ENCODE assay signal across 25 mouse cellular contexts in the genomic region with DNA sequence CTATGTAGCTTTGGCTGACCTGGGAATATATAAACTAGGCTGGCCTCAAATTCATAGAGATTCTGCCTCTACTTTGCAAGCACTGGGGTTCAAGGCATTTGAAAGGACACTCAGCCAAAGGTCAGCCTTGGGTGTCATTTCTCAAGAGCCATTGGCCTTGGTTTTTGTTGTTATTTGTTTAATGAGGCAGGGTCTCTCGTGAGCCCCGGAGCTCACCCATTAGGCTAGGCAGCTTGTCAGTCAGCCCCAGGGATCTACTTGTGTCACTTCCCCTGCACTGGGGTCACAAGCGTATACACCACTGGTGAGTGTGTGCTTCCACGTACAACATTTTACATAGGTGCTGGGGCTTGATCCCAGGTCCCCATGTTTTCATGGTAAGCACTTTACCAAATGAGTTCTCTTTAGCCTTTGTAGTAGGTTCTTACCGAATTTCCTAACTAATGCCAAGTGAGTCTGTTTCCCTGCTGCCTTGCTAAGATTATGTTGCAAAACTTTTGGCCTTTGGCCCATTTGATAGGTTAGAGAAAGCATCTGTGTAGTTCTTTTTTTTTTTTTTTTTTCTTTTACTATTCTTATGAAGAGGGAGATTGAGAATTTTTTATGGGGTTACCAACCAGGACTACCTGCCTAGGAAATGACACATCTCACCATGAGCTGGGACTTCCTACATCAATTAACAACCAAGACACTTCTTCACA. TPM values are rescaled to one million over a fixed set of nuclear protein-coding genes. Genes with fewer than 3 reads are reported as not detected.
A peak's percentile ranks its signal among the peaks of the same experiment; 100 is the strongest.
DNase-seq lines count a peak whose midpoint lies in the region; ATAC-seq and TF ChIP-seq lines count a peak whose summit lies in the region.
"Had no signal": no experiment of that assay in that cellular context is flagged by ENCODE, and none has a peak within 500 bp of the region (broad histone marks: within the 10 kb centered on the region; RNA-seq: fewer than 3 reads in every experiment).

No protein-coding gene starts in this region.

- no peak for TF ChIP-seq CTCF in heart, adult 2 months (IDR thresholded peaks at IDR 0.05)

- WGBS in heart, embryonic 13.5 days: 74% methylated on average over 5 of the region's 5 CpGs
- WGBS in heart, adult 2 months: 82% methylated on average over 5 of the region's 5 CpGs
- 78% methylated on average over 5 of the region's 5 CpGs for WGBS in forebrain, embryonic 10.5 days

- H3K4me2 ChIP-seq in heart, embryonic 13.5 days: no peak overlapping the region
- H3K4me2 ChIP-seq: embryonic facial prominence, embryonic 13.5 days; forebrain, embryonic 13.5 days; heart, embryonic 12.5 days; hindbrain, embryonic 13.5 days; liver, embryonic 15.5 days; midbrain, embryonic 11.5 days; neural tube, embryonic 15.5 days had no signal

- TF ChIP-seq EP300 in heart, adult 2 months (IDR thresholded peaks at IDR 0.05; ENCODE audit: insufficient read depth, low read depth, low read length): no peak

- H3K79me2 ChIP-seq in heart, adult 2 months (replicated peaks; ENCODE audit: control insufficient read depth, insufficient read depth, low read length): no peaks in the 10 kb centered on the region

- H3K4me3 ChIP-seq in heart, embryonic 13.5 days: no peak overlapping the region
- H3K4me3 ChIP-seq in heart, adult 2 months: no peak overlapping the region
- H3K4me3 ChIP-seq in forebrain, embryonic 10.5 days: no peak overlapping the region
- H3K4me3 ChIP-seq: embryonic facial prominence, embryonic 13.5 days; erythroblast, embryonic 14.5 days; forebrain, embryonic 13.5 days; heart, embryonic 12.5 days; hindbrain, embryonic 13.5 days; liver, embryonic 15.5 days; neural tube, embryonic 15.5 days had no signal

- TF ChIP-seq POLR2A in heart, adult 2 months (IDR thresholded peaks at IDR 0.05; ENCODE audit: insufficient read depth, low read depth, low read length): no peak

- intact Hi-C loops in heart, adult 2 months (cut with DNase I): no loop called here

- H3K9me3 ChIP-seq in heart, embryonic 13.5 days: peaks cover 7% of the 10 kb centered on the region; the same call in 1 of the 2 replicates
- H3K9me3 ChIP-seq in forebrain, embryonic 10.5 days: peaks cover 2% of the 10 kb centered on the region; the same call in 1 of the 2 replicates
- H3K9me3 ChIP-seq: forebrain, embryonic 13.5 days; liver, embryonic 15.5 days; neural tube, embryonic 15.5 days had no signal

- H3K4me1 ChIP-seq in heart, embryonic 13.5 days: peaks cover 35% of the 10 kb centered on the region
- H3K4me1 ChIP-seq in heart, adult 2 months (ENCODE audit: control insufficient read depth, insufficient read depth, low read length): peaks cover 4% of the 10 kb centered on the region
- H3K4me1 ChIP-seq in forebrain, embryonic 10.5 days: peaks cover 5% of the 10 kb centered on the region; the same call in 1 of the 2 replicates
- H3K4me1 ChIP-seq: forebrain, embryonic 13.5 days; hindbrain, embryonic 13.5 days; liver, embryonic 15.5 days; neural tube, embryonic 15.5 days had no signal

- no peaks in the 10 kb centered on the region for H3K27me3 ChIP-seq in heart, embryonic 13.5 days (replicated peaks)
- no peaks in the 10 kb centered on the region for H3K27me3 ChIP-seq in heart, adult 2 months (ENCODE audit: control insufficient read depth, insufficient read depth, low read length)
- H3K27me3 ChIP-seq in forebrain, embryonic 10.5 days (ENCODE audit: poor library complexity, severe bottlenecking): no peaks in the 10 kb centered on the region
- H3K27me3 ChIP-seq: embryonic facial prominence, embryonic 13.5 days; forebrain, embryonic 13.5 days; heart, embryonic 12.5 days; hindbrain, embryonic 13.5 days; liver, embryonic 15.5 days; neural tube, embryonic 15.5 days had no signal

- H3K9ac ChIP-seq in heart, embryonic 13.5 days: no peak overlapping the region
- no peak overlapping the region for H3K9ac ChIP-seq in heart, adult 2 months (ENCODE audit: low read depth, low read length)
- H3K9ac ChIP-seq: embryonic facial prominence, embryonic 13.5 days; forebrain, embryonic 13.5 days; heart, embryonic 12.5 days; hindbrain, embryonic 13.5 days; liver, embryonic 15.5 days; neural tube, embryonic 15.5 days had no signal

- 0 out of 2 replicates have a peak overlapping the region, but pooled peaks have one; percentile 28 for H3K27ac ChIP-seq in heart, embryonic 13.5 days (replicated peaks)
- H3K27ac ChIP-seq in heart, adult 2 months: no peak overlapping the region
- H3K27ac ChIP-seq in forebrain, embryonic 10.5 days: no peak overlapping the region
- H3K27ac ChIP-seq: embryonic facial prominence, embryonic 13.5 days; forebrain, embryonic 13.5 days; hindbrain, embryonic 13.5 days; liver, embryonic 15.5 days; neural tube, embryonic 15.5 days had no signal

- no peak for DNase-seq in heart, adult 2 months
- DNase-seq in 416B (ENCODE audit: low read depth) (peak; percentile 66), NIH3T3 (ENCODE audit: low read depth) (peak; percentile 77)
- DNase-seq in lung, postnatal 14 days: peak; percentile 43
- DNase-seq in gastrocnemius, postnatal 4 days (ENCODE audit: low spot score in 2 of 2): no peak
- no peak for DNase-seq in forebrain, embryonic 10.5 days (ENCODE audit: extremely low spot score, low spot score)
- DNase-seq: cerebellum, adult 18-20 months; cerebellum, postnatal 14 days; gastrocnemius, postnatal 36 days; heart, postnatal 14 days; kidney, adult 11 months; kidney, postnatal 4 days; layer of hippocampus, adult 9-11 months; right cerebral cortex, adult 18-20 months; right cerebral cortex, postnatal 4 days; thymus, postnatal 25 days had no signal

- 0 out of 2 replicates have a peak, but pooled peaks cover 2% of the 10 kb centered on the region for H3K36me3 ChIP-seq in heart, embryonic 13.5 days
- peaks cover 9% of the 10 kb centered on the region for H3K36me3 ChIP-seq in heart, adult 2 months (ENCODE audit: control insufficient read depth, insufficient read depth, low read length)
- H3K36me3 ChIP-seq in forebrain, embryonic 10.5 days (replicated peaks): no peaks in the 10 kb centered on the region
- H3K36me3 ChIP-seq: embryonic facial prominence, embryonic 13.5 days; heart, embryonic 12.5 days; hindbrain, embryonic 13.5 days; liver, embryonic 15.5 days; neural tube, embryonic 15.5 days had no signal

- ATAC-seq in heart, embryonic 13.5 days (ENCODE audit: extremely low read depth, insufficient number of reproducible peaks, low FRiP score, low TSS enrichment): no peak
- ATAC-seq: forebrain, embryonic 13.5 days had no signal

RNA-seq across cellular contexts. Expression of a gene that starts 18.9 kb away (rescaled TPM):
- polyA plus RNA-seq in heart, embryonic 13.5 days (2015; fragmentation: Nextera tagmentation; extraction: Ambion mirVana): 124 and 133 TPM in 2 replicates
- total RNA-seq in heart, adult 2 months (2021): 10 to 100 TPM; 25.6 to 25.9 TPM
- 17.9 and 30.0 TPM in 2 replicates for polyA plus RNA-seq in heart, adult 2 months (2012; rRNA removed)
- total RNA-seq in gastrocnemius, postnatal 4 days (2021): 10 to 100 TPM; 68.5 to 69.7 TPM
- polyA plus RNA-seq in forebrain, embryonic 10.5 days (2016; fragmentation: Nextera tagmentation; extraction: Ambion mirVana): 161 and 167 TPM in 2 replicates

Comparison
In these comparisons a context has a peak if more than half of its experiments do, and no peak if none do; other contexts are left out.
1. DNase-seq: peak in 416B (single experiment), NIH3T3 (single experiment) and lung, postnatal 14 days (single experiment); none in heart, adult 2 months (0 of 2), gastrocnemius, postnatal 4 days (0 of 2) and forebrain, embryonic 10.5 days (single experiment).